Mouse (Mus musculus): ENCODE data around the gene Ccdc88c. TPM values are rescaled to one million over a fixed set of nuclear protein-coding genes. Genes with fewer than 3 reads are reported as not detected.

The Ccdc88c gene
- polyA plus RNA-seq, 1 experiment from 2014 or later = 9.4 TPM

DNA sequence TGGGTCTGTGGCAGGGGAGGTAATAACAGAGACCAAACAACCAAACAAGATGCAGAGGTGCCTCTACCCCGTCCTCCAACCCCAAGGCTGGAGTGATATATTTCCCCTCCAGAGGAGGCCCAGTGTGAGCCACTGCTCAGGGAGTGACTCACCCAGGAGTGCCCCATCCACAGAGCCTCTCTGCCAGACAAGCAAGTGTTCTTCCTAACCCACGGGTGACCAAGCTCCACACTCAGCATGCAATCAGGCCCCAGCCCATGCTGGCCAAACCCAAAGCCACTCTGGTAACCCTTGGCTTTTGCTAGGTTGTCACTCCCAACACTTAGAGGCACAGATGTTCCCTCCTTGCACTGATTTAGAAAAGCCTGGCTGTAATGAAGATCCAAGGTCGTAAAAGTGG is 35.7 kb downstream of the Ccdc88c start:
- H3K36me3 ChIP-seq = no peaks in the 10 kb centered on the region
- H3K9me3 ChIP-seq = no peaks in the 10 kb centered on the region
- H3K4me1 ChIP-seq = peaks cover 23% of the 10 kb centered on the region
- no peak overlapping the region for H3K4me3 ChIP-seq (replicated peaks)
- H3K27me3 ChIP-seq (replicated peaks) = no peaks in the 10 kb centered on the region
- WGBS = 68% methylated on average over 3 of the region's 3 CpGs
- no peak overlapping the region for H3K27ac ChIP-seq
- ATAC-seq (ENCODE audit: insufficient read depth, low FRiP score, low read depth) = no peak
- no peak overlapping the region for H3K4me2 ChIP-seq
- H3K9ac ChIP-seq = no peak overlapping the region

DNA sequence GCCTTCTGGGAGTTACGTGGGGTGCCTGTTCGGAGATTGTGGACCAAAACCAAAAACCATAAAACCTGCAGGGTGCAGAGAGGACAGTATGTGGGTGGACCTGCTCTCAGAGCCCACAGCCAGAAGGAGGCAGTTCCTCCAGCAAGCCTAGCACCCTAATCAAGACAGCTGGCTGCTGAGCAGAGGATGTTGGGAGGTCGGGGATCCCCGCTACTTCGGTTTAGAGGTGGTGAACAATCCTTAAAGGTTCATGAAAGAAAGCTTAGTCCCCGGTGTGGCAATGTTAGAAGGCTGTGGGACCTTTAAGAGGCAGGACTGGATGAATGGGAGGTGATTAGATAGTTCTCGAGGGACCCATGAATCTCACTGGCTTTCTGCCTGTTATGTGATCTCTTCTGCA is 36.4 kb downstream of the Ccdc88c start:
- 71% methylated on average over 7 of the region's 7 CpGs for WGBS
- Histone ChIP-seq H3K4me1 (peaks cover 17% of the 10 kb centered on the region), H3K27ac (no peak overlapping the region), H3K9me3 (no peaks in the 10 kb centered on the region), H3K27me3 (replicated peaks) (no peaks in the 10 kb centered on the region), H3K36me3 (no peaks in the 10 kb centered on the region), H3K9ac (no peak overlapping the region), H3K4me3 (replicated peaks) (no peak overlapping the region), H3K4me2 (no peak overlapping the region)
- ATAC-seq (ENCODE audit: insufficient read depth, low FRiP score, low read depth) = no peak

DNA sequence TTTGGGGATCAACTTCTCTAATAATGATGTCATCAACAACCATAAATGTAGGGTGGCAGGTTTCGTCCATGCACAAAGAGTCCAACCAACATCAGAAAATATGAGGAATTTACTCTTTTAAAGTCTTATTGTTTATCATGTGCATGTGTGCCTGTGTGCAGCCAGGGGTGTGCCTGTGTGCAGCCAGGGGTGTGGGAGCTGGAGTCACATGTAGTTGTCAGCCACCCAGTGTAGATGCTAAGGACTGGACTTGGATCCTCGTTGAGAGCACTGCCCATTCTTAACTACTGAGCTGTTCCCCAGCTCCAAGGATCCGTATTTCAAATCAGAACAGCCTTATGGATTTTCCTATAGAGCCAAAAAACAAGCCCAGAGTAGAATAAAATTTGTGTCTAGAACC is 37.7 kb downstream of the Ccdc88c start:
- no peak overlapping the region for H3K4me2 ChIP-seq
- H3K9ac ChIP-seq = no peak overlapping the region
- no peak for ATAC-seq (ENCODE audit: insufficient read depth, low FRiP score, low read depth)
- no peaks in the 10 kb centered on the region for H3K9me3 ChIP-seq
- WGBS = 73% methylated on average over 3 of the region's 3 CpGs
- H3K4me3 ChIP-seq (replicated peaks) = no peak overlapping the region
- H3K27me3 ChIP-seq (replicated peaks) = no peaks in the 10 kb centered on the region
- H3K36me3 ChIP-seq = no peaks in the 10 kb centered on the region
- no peak overlapping the region for H3K27ac ChIP-seq
- H3K4me1 ChIP-seq = 0 out of 2 replicates have a peak, but pooled peaks cover 12% of the 10 kb centered on the region

- Histone ChIP-seq H3K27ac (no peak overlapping the region), H3K9ac (no peak overlapping the region), H3K4me2 (no peak overlapping the region), H3K4me1 (0 out of 2 replicates have a peak, but pooled peaks cover 8% of the 10 kb centered on the region), H3K4me3 (replicated peaks) (no peak overlapping the region), H3K27me3 (replicated peaks) (no peaks in the 10 kb centered on the region), H3K36me3 (no peaks in the 10 kb centered on the region), H3K9me3 (no peaks in the 10 kb centered on the region)
- 54% methylated on average over 12 of the region's 12 CpGs for WGBS
- no peak for ATAC-seq (ENCODE audit: insufficient read depth, low FRiP score, low read depth)
Measured at GRCm38 (mm10) chr12:100990291-100990690, 38.6 kb downstream of the Ccdc88c start.

DNA sequence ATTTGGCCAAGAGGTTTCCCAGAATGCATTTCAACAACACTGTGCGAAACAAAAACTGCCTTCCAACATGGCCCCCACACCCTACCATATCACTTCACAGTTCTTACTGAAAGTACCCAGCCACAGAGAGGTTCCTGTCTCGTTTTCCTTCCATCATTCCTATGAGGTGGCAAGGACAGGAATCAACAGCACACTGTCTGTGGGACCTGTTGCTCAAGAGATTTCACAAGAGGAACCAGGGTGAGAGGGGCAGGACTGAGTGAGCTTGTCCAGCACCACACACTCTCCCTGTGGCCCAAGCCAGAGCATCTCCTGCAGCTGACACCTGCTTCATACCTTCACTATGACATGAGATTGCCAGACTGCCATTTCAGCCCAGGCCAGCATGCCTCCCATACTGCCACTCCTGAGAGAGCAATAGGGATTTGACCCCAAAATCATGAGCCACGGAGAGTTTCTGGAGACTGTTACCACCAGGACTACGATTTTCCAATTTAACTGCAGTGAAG is 39.0 kb downstream of the Ccdc88c start:
- no peak for ATAC-seq (ENCODE audit: insufficient read depth, low FRiP score, low read depth)
- Histone ChIP-seq H3K9ac (no peak overlapping the region), H3K4me2 (no peak overlapping the region), H3K4me3 (replicated peaks) (no peak overlapping the region), H3K9me3 (no peaks in the 10 kb centered on the region), H3K27ac (no peak overlapping the region), H3K4me1 (0 out of 2 replicates have a peak, but pooled peaks cover 8% of the 10 kb centered on the region), H3K36me3 (no peaks in the 10 kb centered on the region), H3K27me3 (replicated peaks) (no peaks in the 10 kb centered on the region)
- WGBS = 66% methylated on average over 4 of the region's 4 CpGs

DNA sequence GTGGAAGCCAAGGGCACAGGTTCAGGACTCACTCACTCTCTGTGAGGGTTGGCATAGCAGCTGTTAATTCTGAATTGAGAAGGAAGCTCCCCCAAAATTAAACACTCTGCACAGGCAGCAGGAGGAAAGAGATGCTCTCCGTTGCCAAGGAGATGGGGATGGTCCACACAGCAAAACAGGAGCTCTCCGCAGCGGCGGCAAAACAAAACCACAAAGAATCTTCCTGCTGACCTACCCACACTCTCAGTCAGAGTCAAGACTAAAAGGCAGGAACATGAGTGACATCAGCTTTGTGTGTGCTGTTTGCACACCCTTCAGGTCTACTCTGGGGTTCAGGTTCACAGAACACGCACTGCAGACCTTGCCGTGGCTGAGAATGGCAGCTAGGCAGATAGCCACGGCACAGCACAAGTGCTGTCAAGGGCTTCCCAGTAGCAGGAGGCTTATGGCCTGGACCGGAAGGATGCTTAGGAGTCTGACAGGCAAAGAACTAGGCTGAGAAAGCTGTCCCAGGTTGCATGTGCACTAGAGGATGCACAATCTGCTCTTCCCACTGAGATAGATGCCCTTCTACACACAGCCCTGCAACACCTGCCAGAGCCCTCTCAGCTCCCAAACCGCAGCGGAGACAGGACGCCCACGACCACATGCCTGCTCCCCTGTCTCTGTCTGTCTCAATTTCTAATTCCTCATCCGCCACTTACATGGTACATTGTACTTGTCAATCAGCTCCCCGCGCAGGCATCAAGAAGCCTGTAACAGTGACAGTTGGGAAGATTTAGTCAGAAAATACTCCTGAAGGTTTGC is 40.3 kb downstream of the Ccdc88c start:
- no peak for ATAC-seq (ENCODE audit: insufficient read depth, low FRiP score, low read depth)
- no peaks in the 10 kb centered on the region for H3K9me3 ChIP-seq

GRCm38 (mm10) chr12:100986423-100986822 is 42.4 kb downstream of the Ccdc88c start:
- ATAC-seq (ENCODE audit: insufficient read depth, low FRiP score, low read depth) = no peak
- Histone ChIP-seq H3K9me3 (no peaks in the 10 kb centered on the region), H3K27ac (no peak overlapping the region), H3K27me3 (replicated peaks) (no peaks in the 10 kb centered on the region), H3K36me3 (no peaks in the 10 kb centered on the region), H3K4me3 (replicated peaks) (no peak overlapping the region), H3K4me1 (peaks cover 15% of the 10 kb centered on the region), H3K4me2 (no peak overlapping the region), H3K9ac (no peak overlapping the region)
- WGBS = 73% methylated on average over 4 of the region's 4 CpGs

More for the DNA sequence above, 40.3 kb downstream of the Ccdc88c start:
- no peak overlapping the region for H3K4me2 ChIP-seq
- no peaks in the 10 kb centered on the region for H3K36me3 ChIP-seq
- 0 out of 2 replicates have a peak, but pooled peaks cover 8% of the 10 kb centered on the region for H3K4me1 ChIP-seq
- no peak overlapping the region for H3K27ac ChIP-seq
- 79% methylated on average over 15 of the region's 15 CpGs for WGBS
- no peak overlapping the region for H3K4me3 ChIP-seq (replicated peaks)
- no peak overlapping the region for H3K9ac ChIP-seq
- no peaks in the 10 kb centered on the region for H3K27me3 ChIP-seq (replicated peaks)

DNA sequence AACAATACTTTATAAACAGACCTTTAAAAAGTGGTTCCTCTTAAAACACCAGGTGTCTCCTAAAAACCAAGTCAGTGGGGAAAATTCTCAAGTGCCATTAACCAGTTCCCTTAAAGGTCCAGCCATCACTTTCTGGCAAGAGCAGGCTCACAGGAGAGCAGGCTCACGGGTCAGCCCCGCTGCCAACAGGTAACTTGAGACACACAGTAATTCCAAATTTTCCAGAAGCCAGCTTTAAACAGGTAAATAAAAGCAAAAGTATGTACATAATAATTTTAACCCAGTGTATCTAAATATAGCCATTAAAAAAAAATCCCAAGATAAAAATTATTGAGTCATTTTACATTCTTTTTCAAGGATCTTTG is 43.1 kb downstream of the Ccdc88c start:
- H3K27ac ChIP-seq = no peak overlapping the region
- no peak overlapping the region for H3K4me3 ChIP-seq (replicated peaks)
- H3K27me3 ChIP-seq (replicated peaks) = no peaks in the 10 kb centered on the region
- no peaks in the 10 kb centered on the region for H3K36me3 ChIP-seq
- peaks cover 14% of the 10 kb centered on the region for H3K4me1 ChIP-seq
- 66% methylated on average over 2 of the region's 2 CpGs for WGBS
- H3K9ac ChIP-seq = no peak overlapping the region
- no peaks in the 10 kb centered on the region for H3K9me3 ChIP-seq
- no peak overlapping the region for H3K4me2 ChIP-seq
- ATAC-seq (ENCODE audit: insufficient read depth, low FRiP score, low read depth) = no peak

GRCm38 (mm10) chr12:100985050-100985792 is 43.6 kb downstream of the Ccdc88c start:
- Histone ChIP-seq H3K27me3 (replicated peaks) (no peaks in the 10 kb centered on the region), H3K4me3 (replicated peaks) (no peak overlapping the region), H3K4me2 (no peak overlapping the region), H3K9ac (no peak overlapping the region), H3K36me3 (no peaks in the 10 kb centered on the region), H3K27ac (no peak overlapping the region), H3K9me3 (no peaks in the 10 kb centered on the region), H3K4me1 (peaks cover 9% of the 10 kb centered on the region)
- WGBS = 73% methylated on average over 10 of the region's 10 CpGs
- ATAC-seq (ENCODE audit: insufficient read depth, low FRiP score, low read depth) = no peak

DNA sequence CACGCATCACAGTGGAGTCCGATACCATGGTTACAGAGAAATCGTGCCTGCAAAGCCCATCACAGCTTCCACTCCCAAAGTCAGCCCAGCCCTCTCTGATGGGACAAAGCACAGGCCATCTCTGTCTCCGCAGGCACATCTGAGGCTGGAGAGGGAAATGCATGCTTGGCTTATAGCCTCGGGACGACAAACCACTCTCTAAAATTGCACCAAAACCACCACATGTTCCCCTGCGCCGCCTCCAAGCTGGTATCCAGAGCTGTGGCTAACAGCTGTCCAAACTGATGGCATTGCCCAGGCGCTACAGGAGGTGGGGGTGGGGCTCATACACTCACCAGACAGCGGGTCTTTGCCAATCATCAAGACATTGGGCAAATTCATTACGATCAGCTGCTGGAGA is 45.3 kb downstream of the Ccdc88c start:
- Histone ChIP-seq H3K36me3 (no peaks in the 10 kb centered on the region), H3K4me2 (no peak overlapping the region), H3K27ac (no peak overlapping the region), H3K27me3 (replicated peaks) (no peaks in the 10 kb centered on the region), H3K9me3 (no peaks in the 10 kb centered on the region), H3K4me3 (replicated peaks) (no peak overlapping the region), H3K4me1 (peaks cover 12% of the 10 kb centered on the region), H3K9ac (no peak overlapping the region)
- 82% methylated on average over 11 of the region's 11 CpGs for WGBS
- ATAC-seq (ENCODE audit: insufficient read depth, low FRiP score, low read depth) = no peak

GRCm38 (mm10) chr12:100982217-100982616 is 46.6 kb downstream of the Ccdc88c start:
- Histone ChIP-seq H3K27me3 (replicated peaks) (no peaks in the 10 kb centered on the region), H3K9ac (no peak overlapping the region), H3K4me1 (peaks cover 12% of the 10 kb centered on the region), H3K4me2 (no peak overlapping the region), H3K36me3 (no peaks in the 10 kb centered on the region), H3K9me3 (no peaks in the 10 kb centered on the region), H3K4me3 (replicated peaks) (no peak overlapping the region), H3K27ac (no peak overlapping the region; the same call in 1 of the 2 replicates)
- WGBS = 58% methylated on average over 8 of the region's 8 CpGs
- no peak for ATAC-seq (ENCODE audit: insufficient read depth, low FRiP score, low read depth)

- no peaks in the 10 kb centered on the region for H3K9me3 ChIP-seq
- H3K4me3 ChIP-seq (replicated peaks) = no peak overlapping the region
- peak overlapping the region; percentile 45 for H3K27ac ChIP-seq
- H3K4me1 ChIP-seq = peaks cover 12% of the 10 kb centered on the region
- 61% methylated on average over 9 of the region's 9 CpGs for WGBS
- peak; percentile 3; the same call in 1 of the 2 replicates for ATAC-seq (ENCODE audit: insufficient read depth, low FRiP score, low read depth)
- H3K27me3 ChIP-seq (replicated peaks) = no peaks in the 10 kb centered on the region
- no peaks in the 10 kb centered on the region for H3K36me3 ChIP-seq
- H3K9ac ChIP-seq = no peak overlapping the region
- H3K4me2 ChIP-seq = no peak overlapping the region
Measured at GRCm38 (mm10) chr12:100980551-100981008, 48.3 kb downstream of the Ccdc88c start.
